Mouse (Mus musculus) kidney, embryonic 16.5 days (tissue): Measurements from ENCODE around the gene Wdr93. TPM values are rescaled to one million over a fixed set of nuclear protein-coding genes. Genes with fewer than 3 reads are reported as not detected.

Source experiments
- polyA plus RNA-seq: library from polyadenylated mRNA; unstranded; fragments of >200 nt; fragmentation: Nextera tagmentation; extraction: Ambion mirVana; gene quantifications from 2 replicates; pipeline ENCODE4 v1.2.1, GENCODE M21; 2015

The Wdr93 gene
- polyA plus RNA-seq, 1 experiment from 2014 or later, result 0.46 TPM

Other genes starting within 250 kb of the Wdr93 start
- gene Rhcg, start 125.5 kb upstream of the Wdr93 start, polyA plus RNA-seq, result 54.3 and 68.2 TPM in 2 replicates
- gene Ticrr, start 83.0 kb upstream of the Wdr93 start, polyA plus RNA-seq, result 8.8 and 9.7 TPM in 2 replicates
- gene Kif7, start 27.4 kb upstream of the Wdr93 start, polyA plus RNA-seq, result 4.4 TPM in 2 replicates
- gene Plin1, start 10.3 kb upstream of the Wdr93 start, polyA plus RNA-seq, result 0.34 TPM in 1 of 2 replicates, not detected in the other
- 10.5 and 14.3 TPM in 2 replicates for gene Pex11a, start within 50 bp of the Wdr93 start, polyA plus RNA-seq
- gene Mesp1, start 50.6 kb downstream of the Wdr93 start, polyA plus RNA-seq, result not detected in 2 replicates
- 0.78 and 0.82 TPM in 2 replicates for gene Mesp2, start 67.6 kb downstream of the Wdr93 start, polyA plus RNA-seq
- gene Anpep, start 117.9 kb downstream of the Wdr93 start, polyA plus RNA-seq, result 163 and 164 TPM in 2 replicates
- 32.1 and 36.5 TPM in 2 replicates for gene Ap3s2, start 177.5 kb downstream of the Wdr93 start, polyA plus RNA-seq
- gene Arpin, start 192.2 kb downstream of the Wdr93 start, polyA plus RNA-seq, result 33.8 and 35.7 TPM in 2 replicates